Mouse (Mus musculus): Measurements from ENCODE around the gene Gramd4. TPM values are rescaled to one million over a fixed set of nuclear protein-coding genes. Genes with fewer than 3 reads are reported as not detected.

Gramd4 gene
- polyA plus RNA-seq, 1 experiment = 25.1 TPM

DNA sequence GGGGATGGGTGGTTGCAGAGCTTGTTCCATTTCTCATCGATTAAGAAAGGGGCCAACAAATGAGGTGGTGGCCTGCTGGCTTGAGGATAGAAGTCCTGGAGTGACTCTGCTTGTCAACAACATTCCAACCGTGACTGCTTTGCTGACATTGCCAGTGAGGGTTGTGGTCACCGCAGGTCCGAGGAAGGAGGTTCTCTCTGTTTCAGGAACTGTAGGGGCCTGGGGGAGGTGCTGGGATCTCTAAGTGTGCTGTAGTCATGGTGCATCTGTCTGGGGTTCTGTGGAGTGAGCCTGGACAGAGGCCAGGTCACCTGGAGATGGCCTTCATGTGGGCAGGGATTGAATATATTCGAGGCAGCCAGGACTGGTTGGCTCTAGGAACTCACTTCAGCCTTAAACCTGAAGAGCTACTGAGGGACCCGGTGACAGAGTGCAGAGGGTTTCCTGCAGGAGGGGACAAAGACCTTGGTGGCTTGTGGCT is 25.8 kb downstream of the Gramd4 start:
- no peak for TF ChIP-seq CTCF (IDR thresholded peaks at IDR 0.05; ENCODE audit: extremely low read depth, insufficient read length, insufficient replicate concordance, low read depth, low read length)
- no peak for TF ChIP-seq POLR2A (IDR thresholded peaks at IDR 0.05; ENCODE audit: low read depth, low read length)
- H3K27ac ChIP-seq (ENCODE audit: insufficient read depth, low read depth, low read length) = peak overlapping the region; percentile 21; the same call in 1 of the 2 replicates
- H3K4me1 ChIP-seq (ENCODE audit: control insufficient read depth, insufficient read depth, insufficient read length, low read length) = peaks cover 59% of the 10 kb centered on the region
- no peaks in the 10 kb centered on the region for H3K36me3 ChIP-seq (ENCODE audit: control insufficient read depth, insufficient read depth, low read length)
- H3K4me3 ChIP-seq (ENCODE audit: low read depth, low read length) = peak overlapping the region; percentile 2; the same call in 1 of the 2 replicates
- H3K27me3 ChIP-seq (ENCODE audit: control insufficient read depth, insufficient read depth, low read length) = no peaks in the 10 kb centered on the region
- 51% methylated on average over 6 of the region's 6 CpGs for WGBS

GRCm38 (mm10) chr15:86085301-86086225 is 28.1 kb downstream of the Gramd4 start:
- no peak overlapping the region for H3K4me3 ChIP-seq (ENCODE audit: low read depth, low read length)
- no peaks in the 10 kb centered on the region for H3K36me3 ChIP-seq (ENCODE audit: control insufficient read depth, insufficient read depth, low read length)
- peak overlapping the region; percentile 39 for H3K27ac ChIP-seq (ENCODE audit: insufficient read depth, low read depth, low read length)
- WGBS = 17% methylated on average over 17 of the region's 17 CpGs
- TF ChIP-seq CTCF (IDR thresholded peaks at IDR 0.05; ENCODE audit: extremely low read depth, insufficient read length, insufficient replicate concordance, low read depth, low read length) (peak; percentile 61; the same call in 1 of the 2 replicates), POLR2A (IDR thresholded peaks at IDR 0.05; ENCODE audit: low read depth, low read length) (no peak)
- H3K4me1 ChIP-seq (ENCODE audit: control insufficient read depth, insufficient read depth, insufficient read length, low read length) = peaks cover 61% of the 10 kb centered on the region
- no peaks in the 10 kb centered on the region for H3K27me3 ChIP-seq (ENCODE audit: control insufficient read depth, insufficient read depth, low read length)

DNA sequence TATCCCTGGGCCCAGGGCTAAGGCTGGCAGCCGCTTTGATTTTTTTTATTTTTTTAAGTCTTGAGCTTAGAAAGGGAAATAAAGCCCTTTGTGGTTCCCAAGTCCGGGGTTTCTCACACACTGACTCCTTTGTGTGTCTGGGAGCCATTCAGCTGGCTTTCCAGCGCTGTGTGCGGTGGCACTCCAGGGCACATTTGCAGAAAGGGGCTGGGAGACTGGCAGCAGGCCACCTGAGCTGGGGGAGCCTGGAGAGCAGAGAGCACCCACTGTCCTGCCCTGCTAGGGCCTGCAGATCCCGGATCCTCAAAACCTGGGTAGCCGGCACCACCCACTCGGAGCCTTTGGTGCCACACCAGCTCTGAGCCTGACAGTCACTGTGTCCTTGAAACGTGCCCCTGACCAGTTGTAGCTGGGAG is 28.8 kb downstream of the Gramd4 start:
- peaks cover 67% of the 10 kb centered on the region for H3K4me1 ChIP-seq (ENCODE audit: control insufficient read depth, insufficient read depth, insufficient read length, low read length)
- 25% methylated on average over 8 of the region's 8 CpGs for WGBS
- 0 out of 2 replicates have a peak, but pooled peaks cover 1% of the 10 kb centered on the region for H3K36me3 ChIP-seq (ENCODE audit: control insufficient read depth, insufficient read depth, low read length)
- H3K27me3 ChIP-seq (ENCODE audit: control insufficient read depth, insufficient read depth, low read length) = no peaks in the 10 kb centered on the region
- H3K4me3 ChIP-seq (ENCODE audit: low read depth, low read length) = no peak overlapping the region
- no peak for TF ChIP-seq POLR2A (IDR thresholded peaks at IDR 0.05; ENCODE audit: low read depth, low read length)
- peak overlapping the region; percentile 39 for H3K27ac ChIP-seq (ENCODE audit: insufficient read depth, low read depth, low read length)

DNA sequence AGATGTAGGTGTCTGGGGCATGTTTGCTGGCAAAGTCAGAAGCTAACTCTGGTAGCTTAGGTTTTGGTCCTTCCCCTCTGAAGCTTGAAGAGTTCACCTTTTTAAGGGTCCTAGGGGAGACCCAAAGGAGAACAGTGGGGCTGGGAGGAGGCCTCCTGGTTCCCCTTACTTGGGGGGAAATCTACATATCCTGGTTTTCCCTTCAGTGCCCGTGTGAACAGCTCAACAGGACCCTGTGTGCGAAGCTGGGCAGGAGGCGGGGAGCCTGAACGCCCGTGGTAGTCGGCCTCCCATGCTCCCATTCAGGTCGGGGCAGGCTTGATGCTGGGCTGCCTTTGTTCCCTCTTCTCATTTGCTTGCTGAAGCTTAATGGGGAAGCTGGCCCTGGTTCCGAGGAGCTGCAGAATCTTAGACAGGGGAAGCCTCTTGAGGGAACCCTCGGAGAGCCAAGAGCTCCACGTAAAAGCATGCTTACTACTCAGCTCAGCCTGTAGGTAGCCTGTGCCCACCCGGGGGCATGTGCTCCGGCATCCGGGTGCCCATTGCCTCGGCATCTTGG is 30.2 kb downstream of the Gramd4 start:
- peaks cover 68% of the 10 kb centered on the region for H3K4me1 ChIP-seq (ENCODE audit: control insufficient read depth, insufficient read depth, insufficient read length, low read length)
- no peak overlapping the region for H3K4me3 ChIP-seq (ENCODE audit: low read depth, low read length)
- TF ChIP-seq CTCF (IDR thresholded peaks at IDR 0.05; ENCODE audit: extremely low read depth, insufficient read length, insufficient replicate concordance, low read depth, low read length) (no peak), POLR2A (IDR thresholded peaks at IDR 0.05; ENCODE audit: low read depth, low read length) (no peak)
- H3K27me3 ChIP-seq (ENCODE audit: control insufficient read depth, insufficient read depth, low read length) = no peaks in the 10 kb centered on the region
- WGBS = 42% methylated on average over 14 of the region's 14 CpGs
- peak overlapping the region; percentile 23 for H3K27ac ChIP-seq (ENCODE audit: insufficient read depth, low read depth, low read length)
- H3K36me3 ChIP-seq (ENCODE audit: control insufficient read depth, insufficient read depth, low read length) = 0 out of 2 replicates have a peak, but pooled peaks cover 2% of the 10 kb centered on the region

GRCm38 (mm10) chr15:86088266-86088790 is 30.8 kb downstream of the Gramd4 start:
- Histone ChIP-seq H3K4me1 (ENCODE audit: control insufficient read depth, insufficient read depth, insufficient read length, low read length) (peaks cover 74% of the 10 kb centered on the region), H3K27ac (ENCODE audit: insufficient read depth, low read depth, low read length) (peak overlapping the region; percentile 23), H3K4me3 (ENCODE audit: low read depth, low read length) (no peak overlapping the region), H3K27me3 (ENCODE audit: control insufficient read depth, insufficient read depth, low read length) (no peaks in the 10 kb centered on the region), H3K36me3 (ENCODE audit: control insufficient read depth, insufficient read depth, low read length) (0 out of 2 replicates have a peak, but pooled peaks cover 2% of the 10 kb centered on the region)
- no peak for TF ChIP-seq CTCF (IDR thresholded peaks at IDR 0.05; ENCODE audit: extremely low read depth, insufficient read length, insufficient replicate concordance, low read depth, low read length)
- no peak for TF ChIP-seq POLR2A (IDR thresholded peaks at IDR 0.05; ENCODE audit: low read depth, low read length)
- WGBS = 46% methylated on average over 11 of the region's 11 CpGs

- no peak for TF ChIP-seq POLR2A (IDR thresholded peaks at IDR 0.05; ENCODE audit: low read depth, low read length)
- 0 out of 2 replicates have a peak, but pooled peaks cover 2% of the 10 kb centered on the region for H3K36me3 ChIP-seq (ENCODE audit: control insufficient read depth, insufficient read depth, low read length)
- H3K27ac ChIP-seq (ENCODE audit: insufficient read depth, low read depth, low read length) = peak overlapping the region; percentile 93
- peaks cover 78% of the 10 kb centered on the region for H3K4me1 ChIP-seq (ENCODE audit: control insufficient read depth, insufficient read depth, insufficient read length, low read length)
- 29% methylated on average over 13 of the region's 13 CpGs for WGBS
- no peaks in the 10 kb centered on the region for H3K27me3 ChIP-seq (ENCODE audit: control insufficient read depth, insufficient read depth, low read length)
- H3K4me3 ChIP-seq (ENCODE audit: low read depth, low read length) = peak overlapping the region; percentile 2; the same call in 1 of the 2 replicates
These were observed 31.7 kb downstream of the Gramd4 start for GRCm38 (mm10) chr15:86089091-86089744.

Measured in small intestine, adult 2 months (tissue).